Mouse (Mus musculus): Measurements from ENCODE around the gene Flrt1. TPM values are rescaled to one million over a fixed set of nuclear protein-coding genes. Genes with fewer than 3 reads are reported as not detected.

Gene Flrt1
- polyA plus RNA-seq, 1 experiment = 1.2 TPM

- Histone ChIP-seq H3K79me2 (ENCODE audit: control insufficient read depth, insufficient read depth) (no peaks in the 10 kb centered on the region), H3K27me3 (ENCODE audit: control insufficient read depth, insufficient read depth, insufficient read length) (no peaks in the 10 kb centered on the region), H3ac (ENCODE audit: control insufficient read depth, insufficient read length) (no peak overlapping the region), H3K36me3 (ENCODE audit: control insufficient read depth, insufficient read depth) (no peaks in the 10 kb centered on the region), H3K4me2 (ENCODE audit: low read depth) (peak overlapping the region; percentile 91), H3K4me3 (peak overlapping the region; percentile 49)
- TF ChIP-seq E2F4 (IDR thresholded peaks at IDR 0.05; ENCODE audit: insufficient read depth) (no peak), CEBPB (IDR thresholded peaks at IDR 0.05; ENCODE audit: insufficient read depth, poor library complexity, severe bottlenecking) (no peak), MYOG (IDR thresholded peaks at IDR 0.05; ENCODE audit: control insufficient read depth in 1 of 3, insufficient read depth in 1 of 3, insufficient read length in 2 of 3, low read depth in 2 of 3) (no peak)
Observed at GRCm38 (mm10) chr19:7058541-7058940, 47.0 kb downstream of the Flrt1 start.

- Histone ChIP-seq H3K4me3 (peak overlapping the region; percentile 49), H3K79me2 (ENCODE audit: control insufficient read depth, insufficient read depth) (no peaks in the 10 kb centered on the region), H3K4me2 (ENCODE audit: low read depth) (peak overlapping the region; percentile 96), H3K36me3 (ENCODE audit: control insufficient read depth, insufficient read depth) (no peaks in the 10 kb centered on the region), H3ac (ENCODE audit: control insufficient read depth, insufficient read length) (peak overlapping the region; percentile 56), H3K27me3 (ENCODE audit: control insufficient read depth, insufficient read depth, insufficient read length) (no peaks in the 10 kb centered on the region)
- TF ChIP-seq MYOD1 (IDR thresholded peaks at IDR 0.05; ENCODE audit: control insufficient read depth in 1 of 3, insufficient read length in 2 of 3, low read depth in 2 of 3) (peak; percentile 99 to 100 (median 99)), POLR2A (IDR thresholded peaks at IDR 0.05; ENCODE audit: insufficient read length, low read depth) (peak; percentile 93), MAX (IDR thresholded peaks at IDR 0.05; ENCODE audit: low read depth) (no peak), SRF (IDR thresholded peaks at IDR 0.05; ENCODE audit: control insufficient read depth, insufficient read length, low read depth) (no peak), TCF3 (IDR thresholded peaks at IDR 0.05; ENCODE audit: insufficient read length, low read depth) (peak; percentile 92), POLR2AphosphoS2 (IDR thresholded peaks at IDR 0.05; ENCODE audit: insufficient read length, low read depth) (peak; percentile 88), TCF12 (IDR thresholded peaks at IDR 0.05; ENCODE audit: insufficient read depth, poor library complexity, severe bottlenecking) (peak; percentile 84), CEBPB (IDR thresholded peaks at IDR 0.05; ENCODE audit: insufficient read depth, poor library complexity, severe bottlenecking) (no peak), MYOG (IDR thresholded peaks at IDR 0.05; ENCODE audit: control insufficient read depth in 1 of 3, insufficient read depth in 1 of 3, insufficient read length in 2 of 3, low read depth in 2 of 3) (peak in 2 of 3 experiments; percentile 32 to 75), REST (IDR thresholded peaks at IDR 0.05; ENCODE audit: insufficient read depth, insufficient read length) (no peak)
Observed at GRCm38 (mm10) chr19:7057722-7058207, 47.8 kb downstream of the Flrt1 start.

GRCm38 (mm10) chr19:7057126-7057721 is 48.3 kb downstream of the Flrt1 start:
- Histone ChIP-seq H3K4me2 (ENCODE audit: low read depth) (peak overlapping the region; percentile 96), H3K27me3 (ENCODE audit: control insufficient read depth, insufficient read depth, insufficient read length) (no peaks in the 10 kb centered on the region), H3K4me3 (peak overlapping the region; percentile 49), H3ac (ENCODE audit: control insufficient read depth, insufficient read length) (peak overlapping the region; percentile 56), H3K79me2 (ENCODE audit: control insufficient read depth, insufficient read depth) (no peaks in the 10 kb centered on the region), H3K36me3 (ENCODE audit: control insufficient read depth, insufficient read depth) (no peaks in the 10 kb centered on the region)
- TF ChIP-seq TCF3 (IDR thresholded peaks at IDR 0.05; ENCODE audit: insufficient read length, low read depth) = no peak
- no peak for TF ChIP-seq REST (IDR thresholded peaks at IDR 0.05; ENCODE audit: insufficient read depth, insufficient read length)
- TF ChIP-seq MAX (IDR thresholded peaks at IDR 0.05; ENCODE audit: low read depth) = no peak
- TF ChIP-seq POLR2AphosphoS2 (IDR thresholded peaks at IDR 0.05; ENCODE audit: insufficient read length, low read depth) = no peak
- TF ChIP-seq USF1 (IDR thresholded peaks at IDR 0.05; ENCODE audit: low read depth) = no peak
- TF ChIP-seq E2F4 (IDR thresholded peaks at IDR 0.05; ENCODE audit: insufficient read depth) = no peak
- no peak for TF ChIP-seq MYOD1 (IDR thresholded peaks at IDR 0.05; ENCODE audit: control insufficient read depth in 1 of 3, insufficient read length in 2 of 3, low read depth in 2 of 3)
- no peak for TF ChIP-seq CEBPB (IDR thresholded peaks at IDR 0.05; ENCODE audit: insufficient read depth, poor library complexity, severe bottlenecking)
- no peak for TF ChIP-seq POLR2A (IDR thresholded peaks at IDR 0.05; ENCODE audit: insufficient read length, low read depth)
- no peak for TF ChIP-seq SRF (IDR thresholded peaks at IDR 0.05; ENCODE audit: control insufficient read depth, insufficient read length, low read depth)
- no peak for TF ChIP-seq MYOG (IDR thresholded peaks at IDR 0.05; ENCODE audit: control insufficient read depth in 1 of 3, insufficient read depth in 1 of 3, insufficient read length in 2 of 3, low read depth in 2 of 3)
- TF ChIP-seq TCF12 (IDR thresholded peaks at IDR 0.05; ENCODE audit: insufficient read depth, poor library complexity, severe bottlenecking) = no peak

GRCm38 (mm10) chr19:7056248-7057087 is 49.1 kb downstream of the Flrt1 start, which contains the start of gene Macrod1:
Gene Macrod1, plus strand, starts transcription at chr19:7056810.
- H3K27me3 ChIP-seq (ENCODE audit: control insufficient read depth, insufficient read depth, insufficient read length) = no peaks in the 10 kb centered on the region
- H3K79me2 ChIP-seq (ENCODE audit: control insufficient read depth, insufficient read depth) = no peaks in the 10 kb centered on the region
- peak; percentile 96 for TF ChIP-seq TCF3 (IDR thresholded peaks at IDR 0.05; ENCODE audit: insufficient read length, low read depth)
- TF ChIP-seq E2F4 (IDR thresholded peaks at IDR 0.05; ENCODE audit: insufficient read depth) = no peak
- peak; percentile 68 for TF ChIP-seq POLR2A (IDR thresholded peaks at IDR 0.05; ENCODE audit: insufficient read length, low read depth)
- peak; percentile 58 for TF ChIP-seq MAX (IDR thresholded peaks at IDR 0.05; ENCODE audit: low read depth)
- peak; percentile 74 to 98 (median 97) for TF ChIP-seq MYOG (IDR thresholded peaks at IDR 0.05; ENCODE audit: control insufficient read depth in 1 of 3, insufficient read depth in 1 of 3, insufficient read length in 2 of 3, low read depth in 2 of 3)
- TF ChIP-seq USF1 (IDR thresholded peaks at IDR 0.05; ENCODE audit: low read depth) = no peak
- no peak for TF ChIP-seq SRF (IDR thresholded peaks at IDR 0.05; ENCODE audit: control insufficient read depth, insufficient read length, low read depth)
- TF ChIP-seq MYOD1 (IDR thresholded peaks at IDR 0.05; ENCODE audit: control insufficient read depth in 1 of 3, insufficient read length in 2 of 3, low read depth in 2 of 3) = peak in 2 of 3 experiments; percentile 89 to 95
- TF ChIP-seq CEBPB (IDR thresholded peaks at IDR 0.05; ENCODE audit: insufficient read depth, poor library complexity, severe bottlenecking) = no peak
- no peak for TF ChIP-seq REST (IDR thresholded peaks at IDR 0.05; ENCODE audit: insufficient read depth, insufficient read length)
- peak; percentile 49 for TF ChIP-seq TCF12 (IDR thresholded peaks at IDR 0.05; ENCODE audit: insufficient read depth, poor library complexity, severe bottlenecking)
- TF ChIP-seq POLR2AphosphoS2 (IDR thresholded peaks at IDR 0.05; ENCODE audit: insufficient read length, low read depth) = peak; percentile 40
- peak within 1 kb of the TSS; percentile 56 for H3ac ChIP-seq (ENCODE audit: control insufficient read depth, insufficient read length)
- no peaks in the 10 kb centered on the region for H3K36me3 ChIP-seq (ENCODE audit: control insufficient read depth, insufficient read depth)
- peak within 1 kb of the TSS; percentile 96 for H3K4me2 ChIP-seq (ENCODE audit: low read depth)
- peak within 1 kb of the TSS; percentile 49 for H3K4me3 ChIP-seq
